ENCODE assay signal across 8 mouse cellular contexts in genomic region chr11:78032809-78033195, GRCm38 (mm10). TPM values are rescaled to one million over a fixed set of nuclear protein-coding genes. Genes with fewer than 3 reads are reported as not detected.
DNase-seq lines count a peak whose midpoint lies in the region; ATAC-seq and TF ChIP-seq lines count a peak whose summit lies in the region.

No protein-coding gene starts in this region.

- H3K9me3 ChIP-seq in kidney, postnatal 0 days (replicated peaks; ENCODE audit: low read length) = no peaks in the 10 kb centered on the region
- no peaks in the 10 kb centered on the region for H3K9me3 ChIP-seq in hindbrain, embryonic 16.5 days (ENCODE audit: control insufficient read depth, low read length)
- H3K9me3 ChIP-seq in midbrain, embryonic 15.5 days = no peaks in the 10 kb centered on the region

- peaks cover 9% of the 10 kb centered on the region; the same call in 1 of the 2 replicates for H3K36me3 ChIP-seq in kidney, postnatal 0 days (ENCODE audit: insufficient read depth, low read length)
- H3K36me3 ChIP-seq in hindbrain, embryonic 16.5 days (ENCODE audit: control insufficient read depth, insufficient read depth, low read length) = peaks cover 13% of the 10 kb centered on the region
- H3K36me3 ChIP-seq in midbrain, embryonic 15.5 days (replicated peaks) = peaks cover 18% of the 10 kb centered on the region; the same call in 1 of the 2 replicates

- WGBS in kidney, postnatal 0 days = 10% methylated on average over 5 of the region's 5 CpGs
- WGBS in hindbrain, embryonic 16.5 days = 4% methylated on average over 5 of the region's 5 CpGs
- 5% methylated on average over 5 of the region's 5 CpGs for WGBS in midbrain, embryonic 15.5 days

- H3K9ac ChIP-seq in kidney, postnatal 0 days (ENCODE audit: low read depth, low read length) = peak overlapping the region; percentile 69
- H3K9ac ChIP-seq in hindbrain, embryonic 16.5 days (ENCODE audit: low read depth, low read length) = peak overlapping the region; percentile 93
- peak overlapping the region; percentile 69 for H3K9ac ChIP-seq in midbrain, embryonic 15.5 days

- H3K27ac ChIP-seq in kidney, postnatal 0 days = peak overlapping the region; percentile 73
- H3K27ac ChIP-seq in hindbrain, embryonic 16.5 days (ENCODE audit: low read depth, low read length) = peak overlapping the region; percentile 95
- peak overlapping the region; percentile 92 for H3K27ac ChIP-seq in midbrain, embryonic 15.5 days

- no peaks in the 10 kb centered on the region for H3K27me3 ChIP-seq in kidney, postnatal 0 days (ENCODE audit: insufficient read depth, low read length)
- no peaks in the 10 kb centered on the region for H3K27me3 ChIP-seq in hindbrain, embryonic 16.5 days (replicated peaks; ENCODE audit: control insufficient read depth, insufficient read depth, low read length)
- H3K27me3 ChIP-seq in midbrain, embryonic 15.5 days (replicated peaks) = no peaks in the 10 kb centered on the region

- no peak for ATAC-seq in kidney, postnatal 0 days (replicated peaks; ENCODE audit: low FRiP score, low read depth)
- ATAC-seq in hindbrain, embryonic 16.5 days = no peak
- ATAC-seq in midbrain, embryonic 15.5 days (replicated peaks) = no peak; the same call in 1 of the 2 replicates

- H3K4me3 ChIP-seq in kidney, postnatal 0 days (replicated peaks; ENCODE audit: low read depth, low read length) = peak overlapping the region; percentile 58
- H3K4me3 ChIP-seq in hindbrain, embryonic 16.5 days (ENCODE audit: low read length) = peak overlapping the region; percentile 77
- H3K4me3 ChIP-seq in midbrain, embryonic 15.5 days = peak overlapping the region; percentile 55

- TF ChIP-seq CTCF in kidney, postnatal 0 days (IDR thresholded peaks at IDR 0.05; ENCODE audit: low read depth) = no peak

- peak overlapping the region; percentile 96 for H3K4me2 ChIP-seq in kidney, postnatal 0 days (ENCODE audit: low read length)
- peak overlapping the region; percentile 79 for H3K4me2 ChIP-seq in hindbrain, embryonic 16.5 days (ENCODE audit: low read length)
- H3K4me2 ChIP-seq in midbrain, embryonic 15.5 days = peak overlapping the region; percentile 70

- DNase-seq in kidney, postnatal 0 days (ENCODE audit: low spot score) = no peak
- DNase-seq in kidney, postnatal 36 days = no peak
- DNase-seq in brain, embryonic 18.5 days (ENCODE audit: low read depth, low spot score) = peak; percentile 3
- DNase-seq in layer of hippocampus, adult 9-10 months (ENCODE audit: low spot score) = no peak
- no peak for DNase-seq in layer of hippocampus, adult 9-11 months
- DNase-seq in gastrocnemius, postnatal 25 days = no peak

- peaks cover 12% of the 10 kb centered on the region; the same call in 1 of the 2 replicates for H3K4me1 ChIP-seq in kidney, postnatal 0 days (replicated peaks; ENCODE audit: insufficient read depth, low read length)
- H3K4me1 ChIP-seq in hindbrain, embryonic 16.5 days (ENCODE audit: control insufficient read depth, insufficient read depth, low read depth, low read length) = peaks cover 27% of the 10 kb centered on the region
- H3K4me1 ChIP-seq in midbrain, embryonic 15.5 days = peaks cover 38% of the 10 kb centered on the region

RNA-seq across cellular contexts. Expression of gene Dhrs13, which starts 0.7 kb away (rescaled TPM):
- 13.6 and 15.2 TPM in 2 replicates for polyA plus RNA-seq in kidney, postnatal 0 days (2015; fragmentation: Nextera tagmentation; extraction: Ambion mirVana)
- 49.2 and 54.5 TPM in 2 replicates for polyA plus RNA-seq in hindbrain, embryonic 16.5 days (2015; fragmentation: Nextera tagmentation; extraction: Ambion mirVana)
- 51.8 and 52.7 TPM in 2 replicates for polyA plus RNA-seq in midbrain, embryonic 15.5 days (2015; fragmentation: Nextera tagmentation; extraction: Ambion mirVana)
- 1 to 10 TPM in 1 of 2 experiments, under 1 TPM in 1; 0.59 to 1.1 TPM for total RNA-seq in gastrocnemius, postnatal 25 days (2021)

RNA-seq across cellular contexts. Expression of gene Flot2, which starts 4.9 kb away (rescaled TPM):
- polyA plus RNA-seq in kidney, postnatal 0 days (2015; fragmentation: Nextera tagmentation; extraction: Ambion mirVana) = 38.5 and 42.4 TPM in 2 replicates
- 124 and 126 TPM in 2 replicates for polyA plus RNA-seq in hindbrain, embryonic 16.5 days (2015; fragmentation: Nextera tagmentation; extraction: Ambion mirVana)
- 76.7 and 80.4 TPM in 2 replicates for polyA plus RNA-seq in midbrain, embryonic 15.5 days (2015; fragmentation: Nextera tagmentation; extraction: Ambion mirVana)
- 10 to 100 TPM; 54.8 to 55.7 TPM for total RNA-seq in gastrocnemius, postnatal 25 days (2021)

RNA-seq across cellular contexts. Expression of gene Eral1, which starts 47.4 kb away (rescaled TPM):
- polyA plus RNA-seq in kidney, postnatal 0 days (2015; fragmentation: Nextera tagmentation; extraction: Ambion mirVana) = 25.0 and 26.9 TPM in 2 replicates
- 34.6 and 35.2 TPM in 2 replicates for polyA plus RNA-seq in hindbrain, embryonic 16.5 days (2015; fragmentation: Nextera tagmentation; extraction: Ambion mirVana)
- polyA plus RNA-seq in midbrain, embryonic 15.5 days (2015; fragmentation: Nextera tagmentation; extraction: Ambion mirVana) = 31.7 and 33.5 TPM in 2 replicates
- 10 to 100 TPM; 19.3 to 20.6 TPM for total RNA-seq in gastrocnemius, postnatal 25 days (2021)

RNA-seq across cellular contexts. Expression of gene Phf12, which starts 50.2 kb away (rescaled TPM):
- polyA plus RNA-seq in kidney, postnatal 0 days (2015; fragmentation: Nextera tagmentation; extraction: Ambion mirVana) = 9.3 and 11.1 TPM in 2 replicates
- 11.8 and 12.5 TPM in 2 replicates for polyA plus RNA-seq in hindbrain, embryonic 16.5 days (2015; fragmentation: Nextera tagmentation; extraction: Ambion mirVana)
- polyA plus RNA-seq in midbrain, embryonic 15.5 days (2015; fragmentation: Nextera tagmentation; extraction: Ambion mirVana) = 19.2 and 20.7 TPM in 2 replicates
- total RNA-seq in gastrocnemius, postnatal 25 days (2021) = 10 to 100 TPM; 14.2 to 18.2 TPM
